Mouse (Mus musculus) left cerebral cortex, adult 2 months (tissue): ENCODE data around the gene Spty2d1. TPM values are rescaled to one million over a fixed set of nuclear protein-coding genes. Genes with fewer than 3 reads are reported as not detected.
A peak's percentile ranks its signal among the peaks of the same experiment; 100 is the strongest.
"Not testable (repeated sequence)": the region's sequence is repeated elsewhere in the genome, so short reads cannot be mapped to it uniquely, and the experiment has no call there.

Experiments
- DNase-seq, 2 experiments: peaks; one replicate each; pipeline ENCODE4 v3.0.0; 2021 to 2022; ENCODE audit warnings: low spot score in 2 of 2, mixed read lengths in 1 of 2; ENCODE audit errors: extremely low spot score in 1 of 2
- H3K27ac ChIP-seq: fragments of 200-600 bp; 2 replicates; pipeline ENCODE4 v1.8.1; 2022
- H3K4me3 ChIP-seq: fragments of 200-600 bp; 2 replicates; pipeline ENCODE4 v1.8.1; 2022
- CTCF ChIP-seq: fragments of 200-600 bp; IDR thresholded peaks from 2 replicates; pipeline ENCODE4 v1.8.1; 2022; ENCODE audit warnings: antibody characterized with exemption, mild to moderate bottlenecking, moderate library complexity
- intact Hi-C: fragments of 180-260 bp; cut with DNase I; formaldehyde crosslinking; loops from one replicate; pipeline ENCODE4 v1.15.1; 2025
- total RNA-seq, 2 experiments: library from RNA; stranded (reverse); gene quantifications; 2 replicates each; pipeline ENCODE4 v1.2.3; 2021

Spty2d1 gene
- total RNA-seq, 2 experiments from 2014 or later: 16.2 to 18.4 TPM

- no peak for TF ChIP-seq CTCF
- H3K27ac ChIP-seq: no peak overlapping the region
- no peak overlapping the region for H3K4me3 ChIP-seq
- DNase-seq: no peak
- intact Hi-C loops: no loop called here
Measured at GRCm38 (mm10) chr7:47041706-47042105, 33.5 kb upstream of the Spty2d1 start.

DNA sequence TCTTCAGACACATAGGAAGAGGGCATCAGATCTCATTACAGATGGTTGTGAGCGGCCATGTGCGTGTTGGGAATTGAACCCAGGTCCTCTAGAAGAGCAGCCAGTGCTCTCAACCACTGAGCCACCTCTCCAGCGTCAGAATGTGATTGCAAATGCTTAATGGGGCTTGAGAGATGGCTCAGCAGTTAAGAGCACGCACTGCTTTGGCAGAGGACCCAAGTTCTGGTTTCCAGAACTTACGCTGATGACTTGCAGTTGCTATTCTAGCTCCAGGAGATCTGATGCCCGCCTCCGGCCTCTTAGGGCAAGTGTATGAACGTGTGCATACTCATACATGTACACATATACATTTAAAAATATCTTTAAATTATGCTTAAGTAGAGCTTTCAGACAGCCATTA is 27.2 kb upstream of the Spty2d1 start:
- TF ChIP-seq CTCF: no peak
- no peak overlapping the region for H3K27ac ChIP-seq
- intact Hi-C loops: no loop called here
- no peak for DNase-seq
- H3K4me3 ChIP-seq: no peak overlapping the region

- intact Hi-C loops: no loop called here
- no peak for DNase-seq
- no peak overlapping the region for H3K27ac ChIP-seq
- no peak overlapping the region for H3K4me3 ChIP-seq
- no peak for TF ChIP-seq CTCF
Measured at GRCm38 (mm10) chr7:47034785-47035384, 26.7 kb upstream of the Spty2d1 start.

DNA sequence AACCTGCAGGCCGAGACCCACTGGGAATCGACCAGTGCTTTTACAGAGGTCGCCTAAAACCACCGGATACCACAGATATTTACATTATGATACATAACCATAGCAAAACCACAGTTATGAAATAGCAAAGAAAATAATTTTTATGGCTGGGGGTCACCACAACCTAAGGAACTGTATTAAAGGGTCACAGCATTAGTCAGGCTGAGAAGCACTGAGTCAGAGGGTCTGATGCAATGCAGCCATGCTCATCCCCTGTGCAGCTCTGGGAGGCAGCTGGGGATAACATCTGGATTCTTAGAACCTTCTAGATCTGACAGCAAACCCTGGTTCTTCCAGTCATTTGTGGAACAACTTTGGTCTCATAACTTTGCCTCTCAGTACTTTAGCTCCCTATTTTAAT is 23.2 kb upstream of the Spty2d1 start:
- no peak for DNase-seq
- intact Hi-C loops: no loop called here
- no peak for TF ChIP-seq CTCF
- Histone ChIP-seq H3K27ac (no peak overlapping the region), H3K4me3 (no peak overlapping the region)

DNA sequence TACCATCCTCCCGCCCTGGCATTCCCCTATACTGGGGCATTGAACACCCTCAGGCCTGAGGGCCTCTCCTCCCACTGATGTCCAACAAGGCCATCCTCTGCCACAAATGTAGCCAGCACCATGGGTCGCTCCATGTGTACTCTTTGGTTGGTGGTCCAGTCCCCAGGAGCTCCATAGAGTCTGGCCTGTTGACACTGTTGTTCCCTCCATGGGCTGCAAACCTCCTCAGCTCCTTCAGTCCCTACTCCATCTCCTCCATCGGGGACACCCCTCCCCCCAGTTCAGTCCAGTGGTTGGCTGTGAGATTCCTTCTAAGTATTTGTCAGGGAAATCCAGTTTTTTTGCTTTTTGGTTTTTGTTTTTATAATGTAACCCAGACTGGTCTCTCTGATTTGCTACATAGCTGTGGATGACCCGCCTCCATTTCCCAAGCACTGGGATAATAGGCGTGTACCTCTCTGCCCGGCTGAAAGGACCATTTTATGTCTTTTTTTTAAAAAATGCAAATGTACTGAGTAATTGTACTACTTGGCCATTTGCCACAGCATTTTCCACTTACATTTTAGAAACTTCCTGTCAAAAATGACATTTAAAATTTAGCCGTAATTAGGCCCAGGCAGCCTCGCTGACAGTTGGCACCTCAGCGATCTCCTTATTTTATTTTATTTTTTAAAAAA is 22.4 kb upstream of the Spty2d1 start:
- TF ChIP-seq CTCF: no peak

DNA sequence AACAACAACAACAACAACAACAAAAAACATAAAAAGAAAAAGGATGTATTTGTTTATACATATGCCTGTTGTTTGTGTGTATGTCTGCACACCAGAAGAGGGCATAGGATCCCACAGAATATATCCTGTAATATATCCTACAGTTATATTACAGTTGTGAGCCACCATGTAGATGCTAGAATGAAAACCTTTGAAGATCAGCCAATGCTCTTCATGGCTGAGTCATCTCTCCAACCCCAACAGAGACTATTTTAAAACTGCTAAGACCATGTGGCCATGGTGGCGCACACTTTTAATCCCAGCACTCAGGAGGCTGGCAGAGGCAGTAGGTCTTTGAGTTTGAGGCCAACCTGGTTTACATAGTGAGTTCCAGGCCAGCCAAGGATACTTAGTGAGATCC is 19.3 kb upstream of the Spty2d1 start:
- intact Hi-C loops: no loop called here
- peak; percentile 17 for TF ChIP-seq CTCF
- Histone ChIP-seq H3K27ac (no peak overlapping the region), H3K4me3 (no peak overlapping the region)
- no peak for DNase-seq

More for the DNA sequence above, 22.4 kb upstream of the Spty2d1 start:
- DNase-seq: no peak
- Histone ChIP-seq H3K27ac (no peak overlapping the region), H3K4me3 (no peak overlapping the region)
- intact Hi-C loops: no loop called here

GRCm38 (mm10) chr7:47026899-47027298 is 18.7 kb upstream of the Spty2d1 start:
- H3K4me3 ChIP-seq, H3K27ac ChIP-seq, DNase-seq, intact Hi-C loops: not testable (repeated sequence)

DNA sequence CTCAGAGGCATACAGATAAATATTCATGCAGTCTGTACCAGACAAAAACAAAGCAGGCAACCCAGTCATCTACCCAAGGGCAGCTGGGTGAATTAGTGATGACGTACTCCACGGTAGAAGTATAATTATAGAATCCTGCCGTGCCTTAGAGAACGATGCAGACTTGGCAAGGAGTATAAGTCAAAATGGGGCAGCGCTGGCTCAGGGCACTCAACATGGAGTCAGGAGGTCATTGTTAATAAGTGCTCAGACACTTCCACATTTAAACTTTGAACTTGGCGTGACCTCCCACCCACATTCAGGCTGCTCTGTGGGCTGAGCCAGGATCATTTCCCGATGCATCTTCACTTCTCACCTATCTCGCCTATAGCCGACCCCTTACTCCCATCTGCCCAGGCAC is 17.2 kb upstream of the Spty2d1 start:
- H3K27ac ChIP-seq: no peak overlapping the region
- H3K4me3 ChIP-seq: no peak overlapping the region
- no peak for TF ChIP-seq CTCF
- DNase-seq: no peak
- intact Hi-C loops: no loop called here

DNA sequence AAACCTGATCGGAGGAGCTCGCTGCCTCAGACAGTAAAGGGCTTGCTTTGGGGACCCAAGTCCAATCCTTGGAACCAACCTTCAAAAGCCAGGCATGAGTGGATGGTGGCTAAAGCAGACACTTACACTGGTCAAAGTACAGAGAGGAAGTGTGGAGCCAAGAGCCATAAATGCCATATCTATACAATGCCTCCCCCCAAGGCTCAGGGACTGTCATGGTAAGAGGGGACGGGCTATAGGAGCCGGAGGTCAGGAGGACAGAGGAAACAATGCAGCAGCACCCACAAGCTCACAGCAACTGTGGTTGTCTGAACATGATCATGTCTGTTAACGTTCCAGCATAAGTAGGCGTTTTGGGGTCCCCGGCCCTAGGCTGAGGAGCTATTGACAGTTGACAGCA is 16.2 kb upstream of the Spty2d1 start:
- no peak for TF ChIP-seq CTCF
- DNase-seq: no peak
- Histone ChIP-seq H3K4me3 (no peak overlapping the region), H3K27ac (no peak overlapping the region)
- intact Hi-C loops: no loop called here

DNA sequence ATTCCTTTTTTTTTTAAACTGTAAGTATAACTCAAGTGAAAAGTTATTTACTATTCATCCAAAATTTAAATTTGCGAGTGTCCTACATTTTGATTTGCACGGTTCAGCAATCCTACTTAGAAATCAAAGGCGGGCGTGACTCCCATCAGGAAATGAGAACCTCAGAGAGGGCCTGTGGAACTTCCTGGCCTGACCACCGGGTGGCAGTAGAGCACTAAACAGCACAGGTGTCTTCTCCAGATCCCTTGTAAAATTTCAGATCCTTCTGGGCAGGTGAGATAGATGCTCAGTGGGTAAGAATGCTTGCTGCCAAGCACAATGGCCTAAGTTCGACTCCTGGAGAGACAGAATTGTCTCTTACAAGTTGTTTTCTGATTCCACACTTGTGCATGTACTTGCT is 15.3 kb upstream of the Spty2d1 start:
- DNase-seq: peak; percentile 79 to 87
- Histone ChIP-seq H3K27ac (no peak overlapping the region), H3K4me3 (no peak overlapping the region)
- intact Hi-C loops: loop anchor here (1.0 kb wide), 3 partner anchors 58 to 127 kb away; no protein-coding TSS in a partner anchor
- peak; percentile 94 for TF ChIP-seq CTCF

GRCm38 (mm10) chr7:47022482-47022881 is 14.3 kb upstream of the Spty2d1 start:
- no peak for DNase-seq
- H3K4me3 ChIP-seq: no peak overlapping the region
- no peak for TF ChIP-seq CTCF
- no peak overlapping the region for H3K27ac ChIP-seq
- intact Hi-C loops: no loop called here

- TF ChIP-seq CTCF: no peak
- DNase-seq: no peak
- intact Hi-C loops: no loop called here
- Histone ChIP-seq H3K4me3 (no peak overlapping the region), H3K27ac (no peak overlapping the region)
Measured at GRCm38 (mm10) chr7:47020956-47021355, 12.7 kb upstream of the Spty2d1 start.

DNA sequence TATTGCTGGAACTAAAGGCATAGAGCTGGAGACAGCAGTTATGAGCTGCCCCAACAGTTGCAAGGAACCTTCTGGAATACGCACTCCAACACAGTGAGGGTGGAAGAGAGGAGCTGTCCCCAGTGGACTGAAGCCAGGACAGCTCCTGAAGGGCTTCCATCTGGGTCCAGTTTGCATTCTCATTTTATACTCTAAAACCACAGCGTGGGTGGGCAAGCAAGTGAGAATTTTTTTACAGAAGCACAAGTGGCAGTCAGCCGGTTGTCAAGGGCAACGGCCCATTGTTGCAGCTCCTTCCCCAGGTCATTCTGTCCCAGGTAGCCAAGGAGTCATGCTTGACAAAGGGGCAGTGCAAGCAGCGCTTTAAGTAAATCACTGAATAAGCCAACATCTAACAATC is 11.4 kb upstream of the Spty2d1 start:
- TF ChIP-seq CTCF: no peak
- Histone ChIP-seq H3K4me3 (no peak overlapping the region), H3K27ac (no peak overlapping the region)
- DNase-seq: peak; percentile 41 to 65
- intact Hi-C loops: no loop called here
